Mouse (Mus musculus): ENCODE results near the gene Carnmt1.

DNA sequence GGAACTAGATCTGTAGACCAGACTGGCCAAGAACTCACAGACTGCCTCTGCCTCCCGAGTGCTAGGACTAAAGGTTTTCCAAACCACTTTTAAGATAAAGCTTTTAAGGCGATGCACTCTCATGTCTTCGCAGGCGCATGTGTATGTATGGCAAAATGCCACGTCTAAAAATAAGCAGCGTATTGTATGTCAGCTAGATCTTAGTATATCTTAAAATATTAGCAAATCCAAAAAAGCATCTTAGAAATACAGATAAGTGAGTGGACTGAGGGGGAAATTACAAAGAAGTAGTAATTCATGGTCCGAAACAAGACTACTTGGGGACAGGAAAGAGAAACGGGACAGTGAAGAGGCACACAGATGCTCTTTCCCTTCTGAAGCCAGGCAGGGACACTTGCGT is 41.0 kb downstream of the Carnmt1 start:
- TF ChIP-seq EP300 (IDR thresholded peaks at IDR 0.05; ENCODE audit: insufficient read depth, low read depth, low read length), result no peak
- TF ChIP-seq POLR2A (IDR thresholded peaks at IDR 0.05; ENCODE audit: insufficient read depth, low read length), result no peak

All from ES-Bruce4 (cell line).